In genomic region chr6:83159456-83159855, GRCm38 (mm10) we compare ENCODE assay signal across 8 mouse cellular contexts. TPM values are rescaled to one million over a fixed set of nuclear protein-coding genes. Genes with fewer than 3 reads are reported as not detected.
A peak's percentile ranks its signal among the peaks of the same experiment; 100 is the strongest.
DNase-seq lines count a peak whose midpoint lies in the region; ATAC-seq and TF ChIP-seq lines count a peak whose summit lies in the region.
"Not testable (repeated sequence)": the region's sequence is repeated elsewhere in the genome, so short reads cannot be mapped to it uniquely, and the experiment has no call there.

No protein-coding gene starts in this region.

- not testable (repeated sequence) for H3K27ac ChIP-seq in liver, postnatal 0 days (ENCODE audit: low read depth); neural tube, embryonic 11.5 days (ENCODE audit: low read depth, low read length)

- TF ChIP-seq EP300 in liver, postnatal 0 days (IDR thresholded peaks at IDR 0.05; ENCODE audit: low read depth), result not testable (repeated sequence)

- DNase-seq in CD4-positive helper T cell, adult 2 months (ENCODE audit: low read depth, low spot score), result peak; percentile 76
- peak; percentile 72 for DNase-seq in R1 (ENCODE audit: low read depth, low spot score)
- DNase-seq in cerebellum, postnatal 10 days, result peak; percentile 70 to 74
- peak; percentile 39 for DNase-seq in gastrocnemius, adult 18-20 months (ENCODE audit: low spot score)
- DNase-seq in liver, postnatal 0 days, result peak; percentile 39
- peak; percentile 55 for DNase-seq in neural tube, embryonic 11.5 days (ENCODE audit: low spot score)
- DNase-seq in urinary bladder, postnatal 25 days (ENCODE audit: low spot score), result peak; percentile 25

- 24% methylated on average over 3 of the region's 3 CpGs for WGBS in liver, postnatal 0 days (ENCODE audit: insufficient replicate concordance)
- WGBS in neural tube, embryonic 11.5 days, result 40% methylated on average over 3 of the region's 3 CpGs

- peaks cover 35% of the 10 kb centered on the region for H3K27me3 ChIP-seq in liver, postnatal 0 days (ENCODE audit: insufficient read depth, low read length)
- peaks cover 27% of the 10 kb centered on the region for H3K27me3 ChIP-seq in neural tube, embryonic 11.5 days (ENCODE audit: control insufficient read depth, insufficient read depth, low read length)

- peak; percentile 72 for TF ChIP-seq CTCF in liver, postnatal 0 days (IDR thresholded peaks at IDR 0.05; ENCODE audit: low read depth)

- not testable (repeated sequence) for H3K4me3 ChIP-seq in liver, postnatal 0 days (ENCODE audit: low read depth, low read length); neural tube, embryonic 11.5 days (ENCODE audit: low read depth, low read length)

- peaks cover 22% of the 10 kb centered on the region for H3K4me1 ChIP-seq in liver, postnatal 0 days (ENCODE audit: insufficient read depth)
- H3K4me1 ChIP-seq in neural tube, embryonic 11.5 days (ENCODE audit: control insufficient read depth, insufficient read depth, low read length), result not testable (repeated sequence)

- ATAC-seq in inflammation-experienced regulatory T-cells, adult 6 months, result peak; percentile 62
- ATAC-seq in liver, postnatal 0 days, result peak; percentile 36
- not testable (repeated sequence) for ATAC-seq in neural tube, embryonic 11.5 days (ENCODE audit: insufficient read depth, low FRiP score, low TSS enrichment)

- not testable (repeated sequence) for H3K36me3 ChIP-seq in liver, postnatal 0 days (replicated peaks; ENCODE audit: insufficient read depth, low read length); neural tube, embryonic 11.5 days (ENCODE audit: control insufficient read depth, insufficient read depth, low read length)

- H3K9me3 ChIP-seq in liver, postnatal 0 days (ENCODE audit: low read length); neural tube, embryonic 11.5 days (ENCODE audit: control insufficient read depth, low read length): not testable (repeated sequence)

- not testable (repeated sequence) for H3K4me2 ChIP-seq in liver, postnatal 0 days (ENCODE audit: low read depth, low read length); neural tube, embryonic 11.5 days (ENCODE audit: low read depth)

- not testable (repeated sequence) for H3K9ac ChIP-seq in liver, postnatal 0 days (replicated peaks); neural tube, embryonic 11.5 days (ENCODE audit: low read length)

RNA-seq across cellular contexts. Expression of gene 1700003E16Rik, which starts 3.3 kb away (rescaled TPM):
- under 1 TPM in 1 of 2 experiments, not detected in 1; 0.14 TPM for total RNA-seq in gastrocnemius, adult 18-20 months (2021)
- not detected for polyA plus RNA-seq in inflammation-experienced regulatory T-cells, adult 6 months (2017; shearing (Covaris generic))
- polyA plus RNA-seq in liver, postnatal 0 days (2015; fragmentation: Nextera tagmentation; extraction: Ambion mirVana), result 0.25 and 0.27 TPM in 2 replicates
- 1.4 and 1.5 TPM in 2 replicates for polyA plus RNA-seq in neural tube, embryonic 11.5 days (2014; fragmentation: Nextera tagmentation; extraction: Ambion mirVana)

RNA-seq across cellular contexts. Expression of gene Wdr54, which starts 3.3 kb away (rescaled TPM):
- total RNA-seq in gastrocnemius, adult 18-20 months (2021), result 1 to 10 TPM; 1.2 to 1.9 TPM
- under 1 TPM in 2 of 3 experiments, not detected in 1; 0.19 to 0.48 TPM for polyA plus RNA-seq in inflammation-experienced regulatory T-cells, adult 6 months (2017; shearing (Covaris generic))
- polyA plus RNA-seq in liver, postnatal 0 days (2015; fragmentation: Nextera tagmentation; extraction: Ambion mirVana), result 0.17 and 0.20 TPM in 2 replicates
- polyA plus RNA-seq in neural tube, embryonic 11.5 days (2014; fragmentation: Nextera tagmentation; extraction: Ambion mirVana), result 12.2 and 14.5 TPM in 2 replicates

RNA-seq across cellular contexts. Expression of gene Dctn1, which starts 6.3 kb away (rescaled TPM):
- total RNA-seq in gastrocnemius, adult 18-20 months (2021), result 100 to 1,000 TPM; 124 to 133 TPM
- polyA plus RNA-seq in inflammation-experienced regulatory T-cells, adult 6 months (2017; shearing (Covaris generic)), result 10 to 100 TPM; 15.5 to 21.0 (median 16.1) TPM
- polyA plus RNA-seq in liver, postnatal 0 days (2015; fragmentation: Nextera tagmentation; extraction: Ambion mirVana), result 13.2 and 14.7 TPM in 2 replicates
- polyA plus RNA-seq in neural tube, embryonic 11.5 days (2014; fragmentation: Nextera tagmentation; extraction: Ambion mirVana), result 114 and 125 TPM in 2 replicates

RNA-seq across cellular contexts. Expression of gene Rtkn, which starts 24.2 kb away (rescaled TPM):
- 10 to 100 TPM in 1 of 2 experiments, 1 to 10 TPM in 1; 9.3 to 11.7 TPM for total RNA-seq in gastrocnemius, adult 18-20 months (2021)
- polyA plus RNA-seq in inflammation-experienced regulatory T-cells, adult 6 months (2017; shearing (Covaris generic)), result 1 to 10 TPM in 1 of 3 experiments, not detected in 2; 3.7 TPM
- 7.0 and 7.1 TPM in 2 replicates for polyA plus RNA-seq in liver, postnatal 0 days (2015; fragmentation: Nextera tagmentation; extraction: Ambion mirVana)
- 20.6 and 22.1 TPM in 2 replicates for polyA plus RNA-seq in neural tube, embryonic 11.5 days (2014; fragmentation: Nextera tagmentation; extraction: Ambion mirVana)

RNA-seq across cellular contexts. Expression of gene Ino80b, which starts 34.2 kb away (rescaled TPM):
- 10 to 100 TPM; 15.6 to 15.7 TPM for total RNA-seq in gastrocnemius, adult 18-20 months (2021)
- polyA plus RNA-seq in inflammation-experienced regulatory T-cells, adult 6 months (2017; shearing (Covaris generic)), result 1 to 10 TPM in 2 of 3 experiments, not detected in 1; 1.0 to 2.8 TPM
- polyA plus RNA-seq in liver, postnatal 0 days (2015; fragmentation: Nextera tagmentation; extraction: Ambion mirVana), result 5.1 and 5.7 TPM in 2 replicates
- 19.8 and 23.4 TPM in 2 replicates for polyA plus RNA-seq in neural tube, embryonic 11.5 days (2014; fragmentation: Nextera tagmentation; extraction: Ambion mirVana)

Comparison
In these comparisons a context has a peak if more than half of its experiments do, and no peak if none do; other contexts are left out.
1. DNase-seq: peak in every context shown above with its lines; median percentile 76 in CD4-positive helper T cell, adult 2 months; 72 in R1; 72 in cerebellum, postnatal 10 days; 55 in neural tube, embryonic 11.5 days; 39 in gastrocnemius, adult 18-20 months; 39 in liver, postnatal 0 days; 25 in urinary bladder, postnatal 25 days.